Mouse (Mus musculus) erythroblast, embryonic 14.5 days (primary cell): ENCODE results near the gene Thap11.

ENCODE experiments used
- GATA1 ChIP-seq: IDR thresholded peaks from 2 replicates; pipeline ENCODE4 v1.6.1; 2012; ENCODE audit warnings: low read length, inconsistent platforms, mixed read lengths
- TAL1 ChIP-seq: IDR thresholded peaks from 3 replicates; pipeline ENCODE4 v1.6.1; 2012; ENCODE audit warnings: low read length, inconsistent platforms, mixed read lengths

DNA sequence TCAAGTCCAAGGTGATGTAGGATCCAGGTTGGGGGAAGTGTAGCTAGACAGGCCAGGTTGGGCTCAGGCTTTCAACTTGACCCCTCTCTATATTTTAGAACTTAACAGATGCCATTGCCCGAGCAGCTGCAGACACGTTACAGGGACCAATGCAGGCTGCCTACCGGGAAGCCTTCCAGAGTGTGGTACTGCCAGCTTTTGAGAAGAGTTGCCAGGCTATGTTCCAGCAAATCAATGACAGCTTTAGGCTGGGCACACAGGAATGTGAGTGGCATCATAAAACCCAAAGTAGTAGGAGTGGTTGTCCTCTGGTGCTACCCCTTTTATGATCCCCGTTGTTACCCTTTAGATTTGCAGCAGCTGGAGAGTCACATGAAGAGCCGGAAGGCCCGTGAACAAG is 35.9 kb downstream of the Thap11 start:
- TF ChIP-seq GATA1: no peak
- no peak for TF ChIP-seq TAL1
